Mouse (Mus musculus): ENCODE measurements around the gene Lrmda. TPM values are rescaled to one million over a fixed set of nuclear protein-coding genes. Genes with fewer than 3 reads are reported as not detected.
"Not testable (repeated sequence)": the region's sequence is repeated elsewhere in the genome, so short reads cannot be mapped to it uniquely, and the experiment has no call there.

The Lrmda gene
- polyA plus RNA-seq, 1 experiment = not detected

GRCm38 (mm10) chr14:22574006-22574405, 554.5 kb downstream of the Lrmda start:
- Histone ChIP-seq H3K4me1 (ENCODE audit: control insufficient read depth, insufficient read depth, low read length) (peaks cover 8% of the 10 kb centered on the region), H3K4me3 (ENCODE audit: insufficient read depth, low read length) (no peak overlapping the region), H3K27ac (ENCODE audit: insufficient read depth, low read length) (no peak overlapping the region)
- TF ChIP-seq POLR2A (IDR thresholded peaks at IDR 0.05; ENCODE audit: low read depth, low read length) (no peak), CTCF (IDR thresholded peaks at IDR 0.05; ENCODE audit: borderline replicate concordance, insufficient read depth, low read length) (no peak)

- peaks cover 9% of the 10 kb centered on the region for H3K4me1 ChIP-seq (ENCODE audit: control insufficient read depth, insufficient read depth, low read length)
- no peak overlapping the region for H3K4me3 ChIP-seq (ENCODE audit: insufficient read depth, low read length)
- no peak overlapping the region for H3K27ac ChIP-seq (ENCODE audit: insufficient read depth, low read length)
- TF ChIP-seq POLR2A (IDR thresholded peaks at IDR 0.05; ENCODE audit: low read depth, low read length) (no peak), CTCF (IDR thresholded peaks at IDR 0.05; ENCODE audit: borderline replicate concordance, insufficient read depth, low read length) (no peak)
Measured at GRCm38 (mm10) chr14:22576441-22576840, 556.9 kb downstream of the Lrmda start.

DNA sequence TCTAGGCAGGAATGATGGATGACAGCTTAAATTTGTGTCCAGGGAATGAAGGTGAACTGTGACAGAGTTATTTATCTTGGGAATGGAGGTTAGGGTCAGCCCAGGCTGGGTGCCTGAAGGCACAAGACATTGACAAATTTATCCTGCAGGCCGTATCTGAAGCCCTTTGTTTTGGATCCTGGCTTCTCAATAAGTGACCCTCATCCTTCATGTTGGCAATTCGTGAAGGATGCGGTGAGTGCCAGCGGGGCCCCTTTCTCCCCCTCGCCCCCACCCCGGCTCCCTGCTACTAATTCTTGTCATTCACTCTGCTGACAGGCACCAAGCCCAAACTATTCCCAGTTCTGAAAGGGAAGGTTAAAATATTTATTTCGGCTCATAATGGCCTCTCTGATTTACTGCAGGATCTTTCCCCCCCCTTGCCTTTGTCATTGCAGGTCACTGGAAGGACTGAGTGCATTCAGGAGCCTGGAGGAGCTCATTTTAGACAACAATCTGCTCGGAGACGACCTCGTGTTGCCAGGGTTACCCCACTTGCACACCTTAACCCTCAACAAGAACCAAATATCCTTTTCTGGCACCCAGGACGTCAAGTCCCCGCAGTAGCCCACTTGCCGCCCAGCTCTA, 558.0 kb downstream of the Lrmda start:
- no peak for TF ChIP-seq CTCF (IDR thresholded peaks at IDR 0.05; ENCODE audit: borderline replicate concordance, insufficient read depth, low read length)
- TF ChIP-seq POLR2A (IDR thresholded peaks at IDR 0.05; ENCODE audit: low read depth, low read length) = no peak
- peaks cover 9% of the 10 kb centered on the region for H3K4me1 ChIP-seq (ENCODE audit: control insufficient read depth, insufficient read depth, low read length)
- H3K4me3 ChIP-seq (ENCODE audit: insufficient read depth, low read length) = no peak overlapping the region
- H3K27ac ChIP-seq (ENCODE audit: insufficient read depth, low read length) = 0 out of 2 replicates have a peak overlapping the region, but pooled peaks have one; percentile 23

GRCm38 (mm10) chr14:22578224-22578623, 558.7 kb downstream of the Lrmda start:
- Histone ChIP-seq H3K4me3 (ENCODE audit: insufficient read depth, low read length) (no peak overlapping the region), H3K27ac (ENCODE audit: insufficient read depth, low read length) (0 out of 2 replicates have a peak overlapping the region, but pooled peaks have one; percentile 23), H3K4me1 (ENCODE audit: control insufficient read depth, insufficient read depth, low read length) (peaks cover 9% of the 10 kb centered on the region)
- no peak for TF ChIP-seq POLR2A (IDR thresholded peaks at IDR 0.05; ENCODE audit: low read depth, low read length)
- TF ChIP-seq CTCF (IDR thresholded peaks at IDR 0.05; ENCODE audit: borderline replicate concordance, insufficient read depth, low read length) = peak; percentile 94; the same call in 1 of the 2 replicates

GRCm38 (mm10) chr14:22578986-22579385, 559.5 kb downstream of the Lrmda start:
- Histone ChIP-seq H3K4me3 (ENCODE audit: insufficient read depth, low read length) (no peak overlapping the region), H3K4me1 (ENCODE audit: control insufficient read depth, insufficient read depth, low read length) (peaks cover 9% of the 10 kb centered on the region), H3K27ac (ENCODE audit: insufficient read depth, low read length) (no peak overlapping the region)
- TF ChIP-seq POLR2A (IDR thresholded peaks at IDR 0.05; ENCODE audit: low read depth, low read length) = no peak
- no peak for TF ChIP-seq CTCF (IDR thresholded peaks at IDR 0.05; ENCODE audit: borderline replicate concordance, insufficient read depth, low read length)

DNA sequence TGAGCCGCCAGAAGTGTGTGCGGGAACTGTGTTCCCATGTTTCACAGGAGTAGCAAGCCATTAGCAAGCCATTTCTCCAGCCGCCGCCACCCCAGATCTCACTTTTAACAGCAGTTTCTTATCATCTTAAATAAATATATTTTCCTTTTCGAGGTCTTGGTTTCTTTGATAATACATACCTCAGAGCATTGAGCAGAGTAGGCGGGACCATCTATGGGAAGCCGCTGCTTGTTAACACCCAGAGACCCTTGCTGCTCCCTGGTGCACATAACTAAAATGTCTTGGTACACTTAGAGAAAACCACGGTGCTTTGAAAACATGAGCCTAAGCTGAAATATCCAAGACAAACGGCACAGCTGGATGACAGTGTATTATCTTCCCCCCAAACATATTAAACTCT, 562.6 kb downstream of the Lrmda start:
- Histone ChIP-seq H3K27ac (ENCODE audit: insufficient read depth, low read length) (no peak overlapping the region), H3K4me3 (ENCODE audit: insufficient read depth, low read length) (no peak overlapping the region), H3K4me1 (ENCODE audit: control insufficient read depth, insufficient read depth, low read length) (peaks cover 12% of the 10 kb centered on the region)
- TF ChIP-seq CTCF (IDR thresholded peaks at IDR 0.05; ENCODE audit: borderline replicate concordance, insufficient read depth, low read length) (no peak), POLR2A (IDR thresholded peaks at IDR 0.05; ENCODE audit: low read depth, low read length) (no peak)

- H3K4me1 ChIP-seq (ENCODE audit: control insufficient read depth, insufficient read depth, low read length) = peaks cover 7% of the 10 kb centered on the region
- peak overlapping the region; percentile 97; the same call in 1 of the 2 replicates for H3K27ac ChIP-seq (ENCODE audit: insufficient read depth, low read length)
- no peak for TF ChIP-seq POLR2A (IDR thresholded peaks at IDR 0.05; ENCODE audit: low read depth, low read length)
- TF ChIP-seq CTCF (IDR thresholded peaks at IDR 0.05; ENCODE audit: borderline replicate concordance, insufficient read depth, low read length) = no peak
Measured at GRCm38 (mm10) chr14:22586281-22586680, 566.8 kb downstream of the Lrmda start.

GRCm38 (mm10) chr14:22586796-22587195, 567.3 kb downstream of the Lrmda start:
- Histone ChIP-seq H3K27ac (ENCODE audit: insufficient read depth, low read length) (peak overlapping the region; percentile 97), H3K4me3 (ENCODE audit: insufficient read depth, low read length) (no peak overlapping the region), H3K4me1 (ENCODE audit: control insufficient read depth, insufficient read depth, low read length) (peaks cover 7% of the 10 kb centered on the region)
- no peak for TF ChIP-seq POLR2A (IDR thresholded peaks at IDR 0.05; ENCODE audit: low read depth, low read length)

More at GRCm38 (mm10) chr14:22586281-22586680, 566.8 kb downstream of the Lrmda start:
- H3K4me3 ChIP-seq (ENCODE audit: insufficient read depth, low read length) = no peak overlapping the region

DNA sequence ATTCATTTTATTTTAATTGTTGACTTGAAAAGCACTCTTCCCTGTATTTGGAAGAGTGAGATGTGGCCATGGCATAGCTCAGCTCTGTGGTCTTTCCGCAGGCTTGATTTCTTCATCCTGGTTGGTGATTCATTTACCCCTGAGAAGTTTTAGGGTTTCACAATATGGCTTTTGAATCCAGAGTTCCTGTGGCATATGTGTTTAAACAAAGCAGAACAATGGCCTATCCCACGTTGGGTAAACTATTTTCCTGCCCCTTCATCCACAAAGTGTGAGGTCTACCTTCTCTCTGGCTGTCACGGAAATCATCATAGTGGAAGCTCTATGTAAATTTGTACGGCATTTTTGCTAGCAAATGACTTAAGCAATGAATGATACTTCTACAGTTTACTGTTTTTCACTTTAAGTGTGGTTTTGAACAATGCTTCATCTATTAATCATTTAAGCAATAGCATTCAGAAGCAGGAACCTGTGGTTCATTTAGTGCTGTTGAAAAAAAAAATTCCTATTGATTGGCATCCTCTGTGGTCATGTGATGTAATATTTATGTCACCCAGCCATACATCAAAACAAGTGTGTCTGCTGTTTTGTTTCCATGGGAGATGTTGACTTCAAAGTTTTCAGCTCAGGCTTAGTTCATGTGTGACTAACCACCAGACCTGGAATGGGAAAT, 567.9 kb downstream of the Lrmda start:
- Histone ChIP-seq H3K4me1 (ENCODE audit: control insufficient read depth, insufficient read depth, low read length) (peaks cover 7% of the 10 kb centered on the region), H3K4me3 (ENCODE audit: insufficient read depth, low read length) (no peak overlapping the region), H3K27ac (ENCODE audit: insufficient read depth, low read length) (peak overlapping the region; percentile 97)
- TF ChIP-seq POLR2A (IDR thresholded peaks at IDR 0.05; ENCODE audit: low read depth, low read length) = no peak

DNA sequence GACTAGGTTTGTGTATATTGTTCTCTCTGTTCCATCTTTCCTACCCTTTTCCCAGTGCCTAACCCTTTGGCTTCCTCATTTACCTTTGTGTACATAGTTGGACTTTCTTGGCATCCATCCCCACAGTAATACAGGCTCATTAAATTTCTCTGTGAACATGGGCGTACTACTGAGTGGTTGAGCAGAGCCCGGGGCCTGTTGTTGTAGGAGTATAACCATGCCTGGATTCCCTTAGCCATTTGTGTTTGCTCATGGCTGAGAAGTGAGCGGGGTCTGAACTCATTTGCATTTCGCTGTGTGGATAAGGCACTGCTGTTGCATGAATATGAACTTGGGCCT, 568.4 kb downstream of the Lrmda start:
- Histone ChIP-seq H3K4me1 (ENCODE audit: control insufficient read depth, insufficient read depth, low read length) (peaks cover 7% of the 10 kb centered on the region), H3K4me3 (ENCODE audit: insufficient read depth, low read length) (no peak overlapping the region), H3K27ac (ENCODE audit: insufficient read depth, low read length) (peak overlapping the region; percentile 97)
- TF ChIP-seq CTCF (IDR thresholded peaks at IDR 0.05; ENCODE audit: borderline replicate concordance, insufficient read depth, low read length) = no peak
- TF ChIP-seq POLR2A (IDR thresholded peaks at IDR 0.05; ENCODE audit: low read depth, low read length) = no peak

- H3K4me1 ChIP-seq (ENCODE audit: control insufficient read depth, insufficient read depth, low read length); H3K4me3 ChIP-seq (ENCODE audit: insufficient read depth, low read length): not testable (repeated sequence)
- peak overlapping the region; percentile 97; the same call in 1 of the 2 replicates for H3K27ac ChIP-seq (ENCODE audit: insufficient read depth, low read length)
Measured at GRCm38 (mm10) chr14:22588394-22588793, 568.9 kb downstream of the Lrmda start.
